Mouse (Mus musculus) kidney, adult 18-20 months (tissue): ENCODE measurements around the gene Yme1l1.
A peak's percentile ranks its signal among the peaks of the same experiment; 100 is the strongest.

Experiments
- DNase-seq: peaks from one replicate; pipeline ENCODE4 v3.0.0; 2021

Gene Yme1l1

GRCm38 (mm10) chr2:23155777-23156607 is at the start of gene Yme1l1, which contains the start of gene Mastl:
Gene Yme1l1 (plus strand): TSS chr2:23156369.
Gene Mastl (minus strand): TSS chr2:23156024.
- DNase-seq = peak; percentile 95

- no peak for DNase-seq
These were observed 36.6 kb upstream of the Yme1l1 start for GRCm38 (mm10) chr2:23119573-23119972.

GRCm38 (mm10) chr2:23155199-23155621 is 959 bp upstream of the Yme1l1 start:
- DNase-seq = no peak

DNA sequence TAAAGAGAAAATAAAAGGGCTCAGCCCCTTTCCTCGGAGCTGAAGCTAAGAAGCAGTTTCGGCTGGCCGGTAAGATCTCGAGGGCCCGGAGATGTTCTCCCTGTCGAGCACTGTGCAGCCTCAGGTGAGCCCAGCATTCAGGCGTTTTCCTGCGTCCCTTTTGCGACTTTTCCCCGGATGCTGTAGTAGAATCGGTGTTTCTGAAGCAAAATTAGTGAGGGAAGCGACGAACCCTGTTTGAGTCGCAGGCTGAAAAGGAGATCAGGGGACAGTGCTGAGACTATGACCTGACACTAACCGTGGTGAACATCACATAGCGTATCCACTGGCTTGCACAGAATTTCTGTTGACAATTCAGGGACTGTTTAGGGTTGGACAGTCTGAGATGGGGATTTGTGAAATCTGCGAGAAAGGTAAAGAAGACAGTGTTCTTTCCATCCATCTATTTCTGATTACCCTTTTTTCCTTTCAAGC is 476 bp downstream of the Yme1l1 start:
- no peak for DNase-seq

- no peak for DNase-seq
These were observed 16.1 kb downstream of the Yme1l1 start for GRCm38 (mm10) chr2:23172305-23172704.

- no peak for DNase-seq
These were observed 38.2 kb downstream of the Yme1l1 start for GRCm38 (mm10) chr2:23194366-23194765.

DNA sequence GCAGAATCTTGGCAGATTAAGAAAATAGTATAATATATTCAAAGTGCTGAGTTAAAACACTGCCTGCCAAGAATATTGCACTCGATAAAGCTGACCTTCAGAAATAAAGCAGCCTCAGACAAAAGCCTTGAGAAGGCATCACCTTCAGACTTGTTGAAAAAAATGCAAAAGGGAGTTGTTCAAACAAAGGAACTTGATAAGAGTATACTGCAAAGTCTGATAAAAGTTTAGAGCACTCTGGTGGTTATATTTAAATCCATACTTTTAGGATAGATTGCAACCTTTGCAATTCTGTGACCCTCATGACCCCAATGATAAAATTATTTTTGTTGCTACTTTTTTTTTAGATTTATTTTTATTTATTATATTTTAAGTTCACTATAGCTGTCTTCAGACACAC is 44.9 kb downstream of the Yme1l1 start:
- DNase-seq = no peak

GRCm38 (mm10) chr2:23202900-23203670 is 46.9 kb downstream of the Yme1l1 start:
- DNase-seq = no peak

DNA sequence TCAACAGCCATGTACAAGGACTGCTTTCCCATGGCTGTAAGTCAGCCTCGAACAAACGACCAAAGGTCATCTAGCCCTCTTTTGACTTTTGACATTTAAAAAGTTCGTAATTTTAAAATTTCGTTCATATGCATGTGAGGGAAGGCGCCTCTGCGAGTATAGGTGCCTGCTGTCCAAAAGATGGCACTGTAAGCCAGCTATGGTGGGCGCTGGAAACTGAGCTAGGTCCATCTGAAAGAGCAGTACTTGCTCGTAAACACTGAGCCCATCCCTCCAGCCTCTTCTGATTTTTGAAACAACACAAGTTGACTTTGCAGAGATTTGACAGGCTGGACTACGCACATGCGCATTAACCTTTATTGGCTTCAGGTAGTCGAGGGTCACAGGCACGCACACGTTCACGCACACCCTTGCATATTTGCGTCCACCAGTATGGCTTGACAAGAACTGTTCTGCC is 50.9 kb downstream of the Yme1l1 start, which contains the start of gene 4931423N10Rik:
TSS of gene 4931423N10Rik (plus strand) at position 407 of the 457 bp plus-strand sequence.
- DNase-seq = no peak

DNA sequence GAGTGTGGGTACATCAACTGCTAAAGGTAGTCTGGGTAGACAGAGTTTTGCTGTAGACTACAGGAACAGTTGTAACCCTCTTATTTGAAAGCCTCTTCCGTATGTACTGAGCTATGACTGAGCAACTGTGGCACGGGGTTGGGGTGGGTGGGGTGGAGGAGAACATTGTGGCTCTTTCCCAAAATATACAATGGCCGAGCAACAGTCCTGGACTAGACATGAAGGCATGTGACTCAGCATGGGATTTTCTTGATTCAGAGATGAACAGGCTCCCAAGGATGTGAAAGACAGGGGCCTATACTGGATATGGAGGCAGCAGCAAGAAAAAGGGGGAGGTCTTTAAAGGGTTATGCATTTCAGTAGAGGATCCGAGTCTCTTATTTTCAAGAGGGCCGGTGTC is 57.5 kb downstream of the Yme1l1 start:
- DNase-seq = no peak

GRCm38 (mm10) chr2:23225199-23225598 is 69.0 kb downstream of the Yme1l1 start:
- no peak for DNase-seq

DNA sequence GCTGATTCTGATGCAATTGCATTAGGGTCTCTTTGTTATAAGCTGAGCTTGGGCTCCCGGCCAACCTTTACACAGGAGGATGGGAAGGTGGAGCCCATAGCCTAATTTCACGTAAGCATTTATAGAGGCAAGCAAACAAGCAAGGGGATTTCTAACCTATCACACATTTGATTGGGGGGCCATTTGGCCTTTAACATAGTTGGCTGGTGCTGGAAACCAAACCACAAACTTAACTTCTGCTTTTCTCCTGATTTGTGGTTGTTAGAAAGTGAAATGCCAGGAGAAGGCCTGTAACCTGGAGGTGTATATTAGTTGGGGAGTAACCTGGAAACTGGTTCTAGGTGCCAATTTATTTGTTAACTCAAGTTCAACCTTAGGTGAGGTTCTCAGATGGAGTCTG is 72.3 kb downstream of the Yme1l1 start:
- no peak for DNase-seq

- peak; percentile 4 for DNase-seq
These were observed 78.0 kb downstream of the Yme1l1 start for GRCm38 (mm10) chr2:23234065-23234773.
